Mouse (Mus musculus): ENCODE results near the gene Notch3. TPM values are rescaled to one million over a fixed set of nuclear protein-coding genes. Genes with fewer than 3 reads are reported as not detected.

The Notch3 gene
- total RNA-seq, 1 experiment, result 37.4 TPM

GRCm38 (mm10) chr17:32091032-32091363, 75.7 kb downstream of the Notch3 start:
- in situ Hi-C loops (cut with MboI; ENCODE audit: low sequenced_read_pairs in 2 of 2, unreplicated experiment in 2 of 2), result no loop called here

GRCm38 (mm10) chr17:32087069-32087468, 79.6 kb downstream of the Notch3 start:
- H3K27ac ChIP-seq (ENCODE audit: insufficient read depth, low read depth, low read length, poor library complexity, severe bottlenecking), result no peak overlapping the region
- no peak overlapping the region for H3K9ac ChIP-seq (ENCODE audit: insufficient read depth, low read depth, low read length, poor library complexity, severe bottlenecking)
- no peak for DNase-seq (ENCODE audit: low read depth, low spot score)
- H3K4me3 ChIP-seq (ENCODE audit: insufficient read depth in 1 of 2, low read depth in 1 of 2, low read length in 2 of 2, poor library complexity in 1 of 2, severe bottlenecking in 1 of 2), result no peak overlapping the region
- in situ Hi-C loops (cut with MboI; ENCODE audit: low sequenced_read_pairs in 2 of 2, unreplicated experiment in 2 of 2), result no loop called here
- TF ChIP-seq ZNF384 (IDR thresholded peaks at IDR 0.05; ENCODE audit: low read depth, low read length) (no peak), MAFK (IDR thresholded peaks at IDR 0.05; ENCODE audit: insufficient read depth, low read depth, low read length) (no peak), HCFC1 (IDR thresholded peaks at IDR 0.05; ENCODE audit: borderline replicate concordance, insufficient read depth, low read length) (no peak), CHD2 (IDR thresholded peaks at IDR 0.05; ENCODE audit: low read depth, low read length) (no peak), ZC3H11A (IDR thresholded peaks at IDR 0.05; ENCODE audit: borderline replicate concordance, low read depth, low read length) (no peak)
- H3K36me3 ChIP-seq (ENCODE audit: control insufficient read depth, insufficient read depth, low read length, poor library complexity, severe bottlenecking), result no peaks in the 10 kb centered on the region
- no peaks in the 10 kb centered on the region for H3K9me3 ChIP-seq (ENCODE audit: control insufficient read depth, insufficient read depth, low read depth, low read length)
- H3K4me1 ChIP-seq (ENCODE audit: control insufficient read depth in 2 of 2, insufficient read depth in 2 of 2, low read length in 2 of 2, poor library complexity in 1 of 2), result peaks cover 0 to 15% of the 10 kb centered on the region in 2 experiments; a peak in 1 of 4 replicates

More at GRCm38 (mm10) chr17:32091032-32091363, 75.7 kb downstream of the Notch3 start:
- H3K27ac ChIP-seq (ENCODE audit: insufficient read depth, low read depth, low read length, poor library complexity, severe bottlenecking), result no peak overlapping the region
- no peaks in the 10 kb centered on the region for H3K36me3 ChIP-seq (ENCODE audit: control insufficient read depth, insufficient read depth, low read length, poor library complexity, severe bottlenecking)
- 0 out of 2 replicates have a peak, but pooled peaks cover 3% of the 10 kb centered on the region for H3K9me3 ChIP-seq (ENCODE audit: control insufficient read depth, insufficient read depth, low read depth, low read length)
- H3K4me1 ChIP-seq (ENCODE audit: control insufficient read depth in 2 of 2, insufficient read depth in 2 of 2, low read length in 2 of 2, poor library complexity in 1 of 2), result peaks cover 0 to 15% of the 10 kb centered on the region in 2 experiments; a peak in 1 of 4 replicates
- TF ChIP-seq ZC3H11A (IDR thresholded peaks at IDR 0.05; ENCODE audit: borderline replicate concordance, low read depth, low read length) (no peak), CHD2 (IDR thresholded peaks at IDR 0.05; ENCODE audit: low read depth, low read length) (no peak), HCFC1 (IDR thresholded peaks at IDR 0.05; ENCODE audit: borderline replicate concordance, insufficient read depth, low read length) (no peak), MAFK (IDR thresholded peaks at IDR 0.05; ENCODE audit: insufficient read depth, low read depth, low read length) (no peak), ZNF384 (IDR thresholded peaks at IDR 0.05; ENCODE audit: low read depth, low read length) (no peak)
- no peak for DNase-seq (ENCODE audit: low read depth, low spot score)
- no peak overlapping the region for H3K9ac ChIP-seq (ENCODE audit: insufficient read depth, low read depth, low read length, poor library complexity, severe bottlenecking)
- H3K4me3 ChIP-seq (ENCODE audit: insufficient read depth in 1 of 2, low read depth in 1 of 2, low read length in 2 of 2, poor library complexity in 1 of 2, severe bottlenecking in 1 of 2), result no peak overlapping the region

GRCm38 (mm10) chr17:32083351-32083750, 83.3 kb downstream of the Notch3 start:
- no peak for TF ChIP-seq ZNF384 (IDR thresholded peaks at IDR 0.05; ENCODE audit: low read depth, low read length)
- TF ChIP-seq HCFC1 (IDR thresholded peaks at IDR 0.05; ENCODE audit: borderline replicate concordance, insufficient read depth, low read length), result no peak
- no peak for TF ChIP-seq MAFK (IDR thresholded peaks at IDR 0.05; ENCODE audit: insufficient read depth, low read depth, low read length)
- no peak for TF ChIP-seq CHD2 (IDR thresholded peaks at IDR 0.05; ENCODE audit: low read depth, low read length)
- no peak for TF ChIP-seq ZC3H11A (IDR thresholded peaks at IDR 0.05; ENCODE audit: borderline replicate concordance, low read depth, low read length)
- in situ Hi-C loops (cut with MboI; ENCODE audit: low sequenced_read_pairs in 2 of 2, unreplicated experiment in 2 of 2), result no loop called here
- H3K4me1 ChIP-seq (ENCODE audit: control insufficient read depth in 2 of 2, insufficient read depth in 2 of 2, low read length in 2 of 2, poor library complexity in 1 of 2), result peaks cover 0 to 9% of the 10 kb centered on the region in 2 experiments; a peak in 1 of 4 replicates
- H3K27ac ChIP-seq (ENCODE audit: insufficient read depth, low read depth, low read length, poor library complexity, severe bottlenecking), result no peak overlapping the region
- DNase-seq (ENCODE audit: low read depth, low spot score), result no peak
- no peaks in the 10 kb centered on the region for H3K36me3 ChIP-seq (ENCODE audit: control insufficient read depth, insufficient read depth, low read length, poor library complexity, severe bottlenecking)
- H3K9me3 ChIP-seq (ENCODE audit: control insufficient read depth, insufficient read depth, low read depth, low read length), result no peaks in the 10 kb centered on the region
- no peak overlapping the region for H3K4me3 ChIP-seq (ENCODE audit: insufficient read depth in 1 of 2, low read depth in 1 of 2, low read length in 2 of 2, poor library complexity in 1 of 2, severe bottlenecking in 1 of 2)
- H3K9ac ChIP-seq (ENCODE audit: insufficient read depth, low read depth, low read length, poor library complexity, severe bottlenecking), result no peak overlapping the region

- Histone ChIP-seq H3K27ac (ENCODE audit: insufficient read depth, low read depth, low read length, poor library complexity, severe bottlenecking) (no peak overlapping the region), H3K9ac (ENCODE audit: insufficient read depth, low read depth, low read length, poor library complexity, severe bottlenecking) (no peak overlapping the region), H3K4me3 (ENCODE audit: insufficient read depth in 1 of 2, low read depth in 1 of 2, low read length in 2 of 2, poor library complexity in 1 of 2, severe bottlenecking in 1 of 2) (no peak overlapping the region), H3K9me3 (ENCODE audit: control insufficient read depth, insufficient read depth, low read depth, low read length) (no peaks in the 10 kb centered on the region), H3K4me1 (ENCODE audit: control insufficient read depth in 2 of 2, insufficient read depth in 2 of 2, low read length in 2 of 2, poor library complexity in 1 of 2) (peaks cover 0 to 9% of the 10 kb centered on the region in 2 experiments; a peak in 1 of 4 replicates), H3K36me3 (ENCODE audit: control insufficient read depth, insufficient read depth, low read length, poor library complexity, severe bottlenecking) (no peaks in the 10 kb centered on the region)
- TF ChIP-seq CHD2 (IDR thresholded peaks at IDR 0.05; ENCODE audit: low read depth, low read length) (0 out of 2 replicates have a peak, but pooled peaks have one; percentile 30), ZNF384 (IDR thresholded peaks at IDR 0.05; ENCODE audit: low read depth, low read length) (peak; percentile 22; the same call in 1 of the 2 replicates), HCFC1 (IDR thresholded peaks at IDR 0.05; ENCODE audit: borderline replicate concordance, insufficient read depth, low read length) (no peak), ZC3H11A (IDR thresholded peaks at IDR 0.05; ENCODE audit: borderline replicate concordance, low read depth, low read length) (peak; percentile 26; the same call in 1 of the 2 replicates)
- peak; percentile 56 for DNase-seq (ENCODE audit: low read depth, low spot score)
- in situ Hi-C loops (cut with MboI; ENCODE audit: low sequenced_read_pairs in 2 of 2, unreplicated experiment in 2 of 2), result no loop called here
Observed at GRCm38 (mm10) chr17:32075164-32075563, 91.5 kb downstream of the Notch3 start.

Data from ES-E14 (cell line).